Mouse (Mus musculus) ES-Bruce4 (cell line): ENCODE measurements around the gene Fmo2. TPM values are rescaled to one million over a fixed set of nuclear protein-coding genes. Genes with fewer than 3 reads are reported as not detected.

Experiments used
- H3K27ac ChIP-seq: 2 replicates; pipeline ENCODE4 v1.5.1; 2012; ENCODE audit warnings: low read length, inconsistent platforms; ENCODE audit not compliant: insufficient read depth
- H3K27me3 ChIP-seq: 2 replicates; pipeline ENCODE4 v1.6.1; 2012; ENCODE audit warnings: mild to moderate bottlenecking, low read length, inconsistent platforms; ENCODE audit not compliant: control insufficient read depth, poor library complexity, insufficient read depth, severe bottlenecking
- H3K36me3 ChIP-seq: 2 replicates; pipeline ENCODE4 v1.6.1; 2012; ENCODE audit warnings: inconsistent platforms, mild to moderate bottlenecking, low read length, moderate library complexity; ENCODE audit not compliant: control insufficient read depth, poor library complexity, insufficient read depth, severe bottlenecking
- H3K4me1 ChIP-seq: one replicate; pipeline ENCODE4 v1.8.1; 2011; ENCODE audit warnings: low read length; ENCODE audit not compliant: control insufficient read depth, insufficient read depth
- H3K4me3 ChIP-seq: 2 replicates; pipeline ENCODE4 v1.5.1; 2011; ENCODE audit warnings: low read depth, mild to moderate bottlenecking, low read length
- H3K9ac ChIP-seq: 2 replicates; pipeline ENCODE4 v1.6.1; 2012; ENCODE audit warnings: low read depth, mild to moderate bottlenecking, inconsistent platforms; ENCODE audit not compliant: poor library complexity, severe bottlenecking
- H3K9me3 ChIP-seq: replicated peaks from 2 replicates; pipeline ENCODE4 v1.6.1; 2012; ENCODE audit warnings: mild to moderate bottlenecking, low read length, inconsistent platforms; ENCODE audit not compliant: control insufficient read depth, poor library complexity, insufficient read depth, severe bottlenecking
- CTCF ChIP-seq: IDR thresholded peaks from one replicate; pipeline ENCODE4 v1.8.1; 2011; ENCODE audit warnings: low read depth, low read length
- EP300 ChIP-seq: IDR thresholded peaks from 2 replicates; pipeline ENCODE4 v1.6.1; 2011; ENCODE audit warnings: low read depth, low read length; ENCODE audit not compliant: insufficient read depth
- POLR2A ChIP-seq: IDR thresholded peaks from one replicate; pipeline ENCODE4 v1.8.1; 2011; ENCODE audit warnings: low read length; ENCODE audit not compliant: insufficient read depth
- polyA plus RNA-seq: library from polyadenylated mRNA; stranded (reverse); fragments of >200 nt; gene quantifications from 2 replicates; pipeline ENCODE4 v1.2.4, GENCODE M21; 2011; ENCODE audit warnings: low read depth; ENCODE audit not compliant: missing spikeins, insufficient read depth, insufficient read length

Gene Fmo2
- polyA plus RNA-seq, 1 experiment: not detected

DNA sequence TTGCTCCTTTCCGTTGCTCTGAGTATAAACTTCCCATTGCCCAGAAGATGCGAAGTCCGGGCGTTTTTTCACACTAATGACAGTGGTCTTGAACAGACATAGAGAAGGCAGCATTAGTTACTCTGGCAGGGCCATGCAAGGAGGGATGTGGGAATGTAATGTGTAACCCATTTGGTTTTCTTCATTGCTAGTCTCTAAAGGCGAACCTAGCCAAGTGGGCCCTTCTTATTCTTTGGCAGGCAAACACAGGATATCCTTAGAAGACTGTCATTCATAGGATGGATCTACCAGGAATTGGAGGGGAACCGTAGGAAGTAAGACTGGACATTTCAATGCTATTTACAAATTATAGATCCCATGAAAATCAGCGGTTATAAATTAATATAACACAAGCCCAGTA, 10.9 kb downstream of the Fmo2 start:
- no peaks in the 10 kb centered on the region for H3K9me3 ChIP-seq
- H3K4me3 ChIP-seq: no peak overlapping the region
- no peak overlapping the region for H3K9ac ChIP-seq
- no peaks in the 10 kb centered on the region for H3K4me1 ChIP-seq
- no peaks in the 10 kb centered on the region for H3K27me3 ChIP-seq
- no peaks in the 10 kb centered on the region for H3K36me3 ChIP-seq
- TF ChIP-seq EP300 (no peak), CTCF (no peak), POLR2A (no peak)
- no peak overlapping the region for H3K27ac ChIP-seq

DNA sequence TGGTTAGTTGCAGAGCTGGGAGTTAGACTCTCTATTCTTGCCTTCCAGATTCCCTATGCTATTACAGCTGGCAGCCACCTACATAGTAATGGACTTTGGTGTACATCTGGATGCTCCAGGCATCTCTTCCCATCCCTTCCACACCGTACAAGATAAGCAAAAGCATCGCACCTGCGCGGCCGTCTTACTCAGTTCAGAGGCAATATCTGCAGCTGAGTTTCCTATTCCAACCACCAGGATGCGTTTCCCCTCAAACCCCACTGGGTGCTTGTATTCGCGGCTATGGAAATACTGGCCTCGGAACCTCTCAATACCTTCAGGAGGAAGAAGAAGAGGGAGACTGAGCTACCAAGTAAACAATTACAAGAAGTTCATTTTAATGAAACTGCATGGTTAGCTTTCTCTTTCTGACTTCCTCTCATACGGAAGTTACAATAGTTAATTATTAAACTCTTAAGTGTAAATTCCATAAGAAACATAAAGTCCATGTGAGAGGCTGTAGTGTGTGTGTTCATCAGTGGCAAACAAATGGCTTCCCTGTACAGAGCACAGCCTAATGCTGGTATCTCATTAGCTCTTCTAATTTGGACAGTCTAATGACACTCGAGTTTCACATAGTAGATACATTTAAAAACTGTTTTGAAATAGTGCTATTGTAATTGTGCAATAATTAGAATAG, 12.2 kb downstream of the Fmo2 start:
- Histone ChIP-seq H3K36me3 (no peaks in the 10 kb centered on the region), H3K27me3 (no peaks in the 10 kb centered on the region), H3K9ac (no peak overlapping the region), H3K9me3 (no peaks in the 10 kb centered on the region), H3K4me1 (no peaks in the 10 kb centered on the region), H3K27ac (no peak overlapping the region), H3K4me3 (no peak overlapping the region)
- TF ChIP-seq EP300: no peak
- TF ChIP-seq POLR2A: no peak
- no peak for TF ChIP-seq CTCF

DNA sequence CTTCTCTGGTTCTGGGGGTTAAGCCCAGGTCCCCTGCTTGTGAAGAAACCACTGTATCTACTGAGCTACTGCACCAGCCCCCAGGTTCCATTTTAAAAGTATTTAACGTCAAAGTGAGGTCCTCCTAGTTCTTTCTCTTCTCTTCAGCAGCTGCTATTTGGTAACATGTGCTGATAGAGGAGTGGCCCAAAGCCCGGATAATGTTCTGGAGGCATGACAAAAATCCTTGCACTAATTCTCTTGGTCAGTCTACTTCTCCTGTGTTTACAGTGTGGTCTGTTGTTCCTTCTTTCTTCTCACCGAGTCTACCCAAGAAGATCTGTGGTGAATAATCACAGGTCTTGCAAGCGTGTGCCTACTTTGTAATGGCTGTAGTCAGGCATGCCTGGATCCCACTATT, 15.8 kb downstream of the Fmo2 start:
- Histone ChIP-seq H3K9ac (no peak overlapping the region), H3K9me3 (no peaks in the 10 kb centered on the region), H3K27me3 (no peaks in the 10 kb centered on the region), H3K4me3 (no peak overlapping the region), H3K36me3 (no peaks in the 10 kb centered on the region), H3K4me1 (no peaks in the 10 kb centered on the region), H3K27ac (no peak overlapping the region)
- TF ChIP-seq CTCF: no peak
- TF ChIP-seq POLR2A: no peak
- TF ChIP-seq EP300: no peak

DNA sequence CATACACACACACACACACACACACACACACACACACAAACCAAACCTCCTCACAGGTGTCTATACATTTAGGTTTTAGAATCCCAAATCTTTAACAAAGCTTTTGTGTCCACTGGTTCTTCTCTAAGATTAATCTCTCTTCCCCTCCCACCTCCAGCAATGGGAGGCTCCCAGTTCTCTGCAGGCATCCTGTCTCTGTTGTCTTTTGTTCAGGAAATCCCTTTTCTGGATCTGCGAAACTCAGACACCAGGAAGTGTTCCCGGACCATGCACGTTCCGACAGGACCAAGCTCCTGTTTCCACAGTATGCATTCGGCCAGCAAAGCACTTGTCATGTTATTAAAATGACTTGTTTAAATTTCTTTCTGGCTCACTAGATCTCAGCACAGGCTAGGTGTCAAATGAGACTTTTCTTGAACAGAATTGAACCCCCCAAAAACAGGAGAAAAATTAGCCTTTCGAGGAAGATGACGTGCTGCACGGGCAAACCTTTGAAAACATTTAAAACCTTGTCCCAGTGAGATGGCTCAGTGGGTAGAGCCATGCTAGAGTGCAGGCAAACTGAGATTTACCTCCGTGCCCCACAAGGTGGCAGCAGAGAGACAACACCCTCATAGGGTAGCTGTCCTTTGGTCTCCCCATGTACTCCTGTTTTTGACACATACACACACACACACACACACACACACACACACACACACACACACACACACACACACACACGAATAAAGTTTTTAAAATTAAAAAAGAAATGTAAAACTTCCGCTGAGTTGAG, 18.7 kb downstream of the Fmo2 start:
- no peaks in the 10 kb centered on the region for H3K4me1 ChIP-seq
- no peak overlapping the region for H3K4me3 ChIP-seq
- TF ChIP-seq CTCF (peak; percentile 81), EP300 (no peak)

DNA sequence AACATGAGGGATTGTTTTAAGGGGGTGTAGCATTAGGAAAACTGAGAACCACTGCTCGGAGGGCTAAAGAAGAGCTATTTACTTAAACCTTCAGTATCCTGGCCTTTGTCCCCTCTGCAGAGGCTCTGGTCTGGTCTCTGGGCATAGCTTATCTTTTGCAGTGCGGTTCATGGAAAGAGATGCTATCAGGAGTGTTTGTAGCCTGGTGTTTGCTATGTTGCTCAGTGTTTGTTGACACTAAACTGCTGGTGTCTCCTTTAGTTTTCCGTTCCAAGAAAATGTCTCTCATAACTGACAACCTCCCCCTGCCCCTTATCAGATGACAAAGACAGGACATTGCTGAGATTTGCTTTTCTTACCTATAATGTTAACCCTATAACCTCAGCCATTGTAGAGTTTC, 23.4 kb downstream of the Fmo2 start:
- Histone ChIP-seq H3K4me1 (no peaks in the 10 kb centered on the region), H3K9ac (no peak overlapping the region), H3K27ac (no peak overlapping the region), H3K27me3 (no peaks in the 10 kb centered on the region), H3K36me3 (no peaks in the 10 kb centered on the region), H3K4me3 (no peak overlapping the region), H3K9me3 (no peaks in the 10 kb centered on the region)
- TF ChIP-seq EP300 (no peak), CTCF (no peak), POLR2A (no peak)

More for the DNA sequence above, 18.7 kb downstream of the Fmo2 start:
- Histone ChIP-seq H3K9ac (no peak overlapping the region), H3K36me3 (no peaks in the 10 kb centered on the region), H3K27ac (no peak overlapping the region), H3K9me3 (no peaks in the 10 kb centered on the region), H3K27me3 (no peaks in the 10 kb centered on the region)

DNA sequence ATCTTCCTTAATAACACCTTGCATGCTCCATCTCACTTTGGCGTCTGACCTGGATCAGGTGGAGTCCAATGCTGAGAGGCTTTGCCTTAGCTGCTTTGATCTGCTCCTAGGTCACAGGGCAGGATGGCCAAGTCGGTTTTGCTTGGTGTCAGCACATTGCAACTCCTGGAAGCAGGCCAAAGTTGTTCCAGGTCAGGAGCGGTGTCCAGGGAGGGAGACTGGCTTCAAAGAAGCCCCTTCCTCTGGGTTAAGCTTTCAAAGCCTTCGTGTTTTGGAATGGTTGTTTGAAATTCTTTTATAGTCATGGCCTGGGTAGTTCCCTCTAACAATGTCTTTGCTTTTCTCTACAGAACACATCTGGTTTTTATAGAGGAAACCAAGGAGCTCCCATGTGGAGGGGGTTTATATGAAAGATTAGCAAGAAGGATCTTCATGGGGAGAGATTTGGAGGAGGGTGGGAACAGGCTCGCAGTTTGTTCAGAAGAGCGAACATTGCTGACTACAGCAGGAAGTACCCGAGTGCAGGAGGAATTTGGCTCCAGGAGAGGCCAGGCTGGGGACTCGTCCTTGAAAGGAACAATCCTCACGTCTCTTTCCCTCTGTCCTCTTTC, 26.7 kb downstream of the Fmo2 start:
- no peaks in the 10 kb centered on the region for H3K9me3 ChIP-seq
- no peak for TF ChIP-seq POLR2A
- no peak for TF ChIP-seq EP300
- no peak for TF ChIP-seq CTCF
- H3K4me1 ChIP-seq: no peaks in the 10 kb centered on the region
- no peak overlapping the region for H3K27ac ChIP-seq
- no peak overlapping the region for H3K4me3 ChIP-seq
- no peaks in the 10 kb centered on the region for H3K36me3 ChIP-seq
- H3K27me3 ChIP-seq: no peaks in the 10 kb centered on the region
- no peak overlapping the region for H3K9ac ChIP-seq
